Mouse (Mus musculus): Measurements from ENCODE around the gene Dhx35.

DNA sequence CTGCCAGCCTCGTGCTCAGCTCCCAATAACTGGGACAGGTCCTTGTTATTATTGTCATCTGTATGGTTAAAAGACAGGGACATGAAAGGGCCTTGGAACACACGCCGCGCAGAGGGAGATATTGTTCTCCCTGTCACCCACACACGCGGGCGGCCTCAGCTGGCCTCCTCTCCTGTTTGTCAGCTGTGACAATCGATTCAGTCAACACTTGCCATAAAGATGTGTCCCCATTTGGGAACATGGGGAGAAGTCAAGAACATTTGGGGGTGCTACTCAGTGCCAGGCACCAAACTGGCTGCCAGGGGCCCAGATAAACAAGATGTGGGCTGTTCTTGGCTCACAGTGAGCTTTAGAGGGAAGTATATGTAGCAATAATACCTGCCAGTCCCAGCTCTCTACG is 45.2 kb upstream of the Dhx35 start:
- TF ChIP-seq EP300 (IDR thresholded peaks at IDR 0.05; ENCODE audit: low read depth) (no peak), CTCF (IDR thresholded peaks at IDR 0.05; ENCODE audit: low read depth) (no peak)

Measured in heart, postnatal 0 days (tissue).